In genomic region chr5:48779376-48779775, GRCm38 (mm10) we compare ENCODE assay signal across 14 mouse cellular contexts.
"Had no signal": no experiment of that assay in that cellular context is flagged by ENCODE, and none has a peak within 500 bp of the region (broad histone marks: within the 10 kb centered on the region; RNA-seq: fewer than 3 reads in every experiment).

No protein-coding gene starts in this region.

- H3K4me1 ChIP-seq: limb, embryonic 15.5 days; liver, embryonic 12.5 days; megakaryocyte, embryonic 14.5 days; stomach, embryonic 15.5 days had no signal

- H3K27ac ChIP-seq: kidney, postnatal 0 days; left cerebral cortex, adult 2 months; limb, embryonic 15.5 days; liver, embryonic 12.5 days; stomach, embryonic 15.5 days had no signal

- H3K4me2 ChIP-seq: limb, embryonic 15.5 days; liver, embryonic 12.5 days; lung, embryonic 14.5 days; midbrain, embryonic 11.5 days; stomach, embryonic 15.5 days had no signal

- H3K9me3 ChIP-seq: limb, embryonic 15.5 days; liver, embryonic 12.5 days; megakaryocyte, embryonic 14.5 days; stomach, embryonic 15.5 days had no signal

- H3K9ac ChIP-seq: limb, embryonic 15.5 days; liver, embryonic 12.5 days; lung, embryonic 14.5 days; stomach, embryonic 15.5 days had no signal

- ATAC-seq: liver, embryonic 12.5 days had no signal

- H3K36me3 ChIP-seq: limb, embryonic 15.5 days; liver, embryonic 12.5 days; stomach, embryonic 15.5 days had no signal

- H3K27me3 ChIP-seq: limb, embryonic 15.5 days; liver, embryonic 12.5 days; megakaryocyte, embryonic 14.5 days; stomach, embryonic 15.5 days had no signal

- DNase-seq: kidney, postnatal 36 days; lung, embryonic 14.5 days; lung, postnatal 10 days; lung, postnatal 4 days; right cerebral cortex, postnatal 14 days; thymus, adult 2 months; thymus, postnatal 25 days had no signal

- H3K4me3 ChIP-seq: left cerebral cortex, adult 2 months; limb, embryonic 15.5 days; liver, embryonic 12.5 days; megakaryocyte, embryonic 14.5 days; stomach, embryonic 15.5 days had no signal
